Mouse (Mus musculus) embryonic facial prominence, embryonic 13.5 days (tissue): Measurements from ENCODE around the gene Coro7. TPM values are rescaled to one million over a fixed set of nuclear protein-coding genes. Genes with fewer than 3 reads are reported as not detected.

ENCODE experiments used
- polyA plus RNA-seq: library from polyadenylated mRNA; unstranded; fragments of >200 nt; fragmentation: Nextera tagmentation; extraction: Ambion mirVana; gene quantifications from 2 replicates; pipeline ENCODE4 v1.2.1, GENCODE M21; 2015

Coro7 gene
- polyA plus RNA-seq, 1 experiment from 2014 or later = 16.9 TPM

Other genes starting within 250 kb of the Coro7 start
- 19.4 and 21.1 TPM in 2 replicates for gene Srl, start 138.0 kb downstream of the Coro7 start, polyA plus RNA-seq
- gene Tfap4, start 119.9 kb downstream of the Coro7 start, polyA plus RNA-seq = 27.0 and 33.2 TPM in 2 replicates
- gene Glis2, start 85.1 kb downstream of the Coro7 start, polyA plus RNA-seq = 25.3 and 31.2 TPM in 2 replicates
- gene Pam16, start 54.8 kb downstream of the Coro7 start, polyA plus RNA-seq = 71.0 and 99.5 TPM in 2 replicates
- 29.2 and 30.2 TPM in 2 replicates for gene Vasn, start 39.8 kb downstream of the Coro7 start, polyA plus RNA-seq
- 54.0 and 58.7 TPM in 2 replicates for gene Dnaja3, start 39.8 kb downstream of the Coro7 start, polyA plus RNA-seq
- gene Nmral1, start 39.6 kb upstream of the Coro7 start, polyA plus RNA-seq = 83.6 and 91.4 TPM in 2 replicates
- gene Hmox2, start 46.6 kb upstream of the Coro7 start, polyA plus RNA-seq = 105 and 107 TPM in 2 replicates
- gene Cdip1, start 110.5 kb upstream of the Coro7 start, polyA plus RNA-seq = 84.5 and 91.6 TPM in 2 replicates
- gene 4930562C15Rik, start 155.6 kb upstream of the Coro7 start, polyA plus RNA-seq = 0.44 and 0.89 TPM in 2 replicates
- 40.2 and 41.5 TPM in 2 replicates for gene Ubald1, start 200.5 kb upstream of the Coro7 start, polyA plus RNA-seq
- 87.7 and 95.2 TPM in 2 replicates for gene Mgrn1, start 206.5 kb upstream of the Coro7 start, polyA plus RNA-seq